Mouse (Mus musculus): Measurements from ENCODE around the gene Ngdn. TPM values are rescaled to one million over a fixed set of nuclear protein-coding genes. Genes with fewer than 3 reads are reported as not detected.
A peak's percentile ranks its signal among the peaks of the same experiment; 100 is the strongest.
"Not testable (repeated sequence)": the region's sequence is repeated elsewhere in the genome, so short reads cannot be mapped to it uniquely, and the experiment has no call there.

Ngdn gene
- polyA plus RNA-seq, 1 experiment from 2014 or later: 55.5 TPM

DNA sequence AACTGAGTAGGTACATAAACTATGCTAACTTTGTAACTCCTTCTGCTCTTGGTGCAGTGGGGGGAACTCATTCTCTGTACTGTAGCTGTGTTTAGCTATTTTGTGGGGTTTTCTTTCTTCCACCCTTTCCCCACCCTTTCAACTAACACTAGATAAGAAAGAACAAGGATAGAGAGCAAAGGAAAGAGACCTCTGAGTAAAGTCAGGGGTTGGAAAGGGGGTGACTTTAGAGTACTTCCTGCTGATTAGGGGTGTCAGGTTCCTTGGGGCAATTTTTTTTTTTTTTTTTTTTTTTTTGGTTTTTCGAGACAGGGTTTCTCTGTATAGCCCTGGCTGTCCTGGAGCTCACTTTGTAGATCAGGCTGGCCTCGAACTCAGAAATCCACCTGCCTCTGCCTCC, 28.4 kb downstream of the Ngdn start:
- not testable (repeated sequence) for H3K4me1 ChIP-seq (replicated peaks); ATAC-seq (ENCODE audit: low read depth); H3K4me3 ChIP-seq (replicated peaks); H3K9ac ChIP-seq; H3K27me3 ChIP-seq; H3K36me3 ChIP-seq; H3K9me3 ChIP-seq (replicated peaks); H3K27ac ChIP-seq; DNase-seq; H3K4me2 ChIP-seq
- 67% methylated on average over 1 of the region's 2 CpGs for WGBS (ENCODE audit: insufficient replicate concordance)

DNA sequence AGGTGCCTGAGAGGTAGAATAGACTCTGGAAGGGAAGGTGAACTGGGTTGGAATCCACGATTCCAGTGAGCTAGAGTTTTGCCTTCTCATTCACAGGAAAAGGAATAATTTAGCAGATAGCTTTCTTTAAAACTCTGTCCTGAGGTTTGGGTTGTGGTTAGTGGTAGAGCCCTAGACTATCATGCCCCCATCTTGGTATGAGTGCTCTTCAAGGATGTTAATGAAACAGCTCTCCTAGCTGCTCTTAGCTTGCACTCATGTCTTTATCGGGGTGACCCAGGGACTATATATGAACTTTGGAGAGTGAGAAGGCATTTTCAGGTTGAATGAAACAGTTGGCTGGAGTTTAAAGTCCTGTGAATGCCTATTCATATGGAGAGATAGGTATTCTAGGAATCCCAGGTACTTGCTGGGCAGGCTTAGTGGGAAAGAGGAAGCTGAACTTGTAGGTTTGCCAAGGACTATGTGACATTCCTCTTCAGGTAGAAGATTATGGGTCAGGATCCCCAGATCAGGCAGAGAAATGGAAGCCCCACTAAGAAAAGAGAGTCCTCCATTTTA, 32.8 kb downstream of the Ngdn start:
- no peak overlapping the region for H3K4me2 ChIP-seq
- 0 out of 2 replicates have a peak, but pooled peaks cover 4% of the 10 kb centered on the region for H3K27me3 ChIP-seq
- H3K4me3 ChIP-seq (replicated peaks): no peak overlapping the region
- WGBS (ENCODE audit: insufficient replicate concordance): 47% methylated on average over 2 of the region's 2 CpGs
- H3K36me3 ChIP-seq: no peaks in the 10 kb centered on the region
- ATAC-seq (ENCODE audit: low read depth): no peak
- no peak overlapping the region for H3K9ac ChIP-seq
- no peak overlapping the region for H3K27ac ChIP-seq
- DNase-seq: no peak
- H3K9me3 ChIP-seq (replicated peaks): no peaks in the 10 kb centered on the region
- no peaks in the 10 kb centered on the region for H3K4me1 ChIP-seq (replicated peaks)

DNA sequence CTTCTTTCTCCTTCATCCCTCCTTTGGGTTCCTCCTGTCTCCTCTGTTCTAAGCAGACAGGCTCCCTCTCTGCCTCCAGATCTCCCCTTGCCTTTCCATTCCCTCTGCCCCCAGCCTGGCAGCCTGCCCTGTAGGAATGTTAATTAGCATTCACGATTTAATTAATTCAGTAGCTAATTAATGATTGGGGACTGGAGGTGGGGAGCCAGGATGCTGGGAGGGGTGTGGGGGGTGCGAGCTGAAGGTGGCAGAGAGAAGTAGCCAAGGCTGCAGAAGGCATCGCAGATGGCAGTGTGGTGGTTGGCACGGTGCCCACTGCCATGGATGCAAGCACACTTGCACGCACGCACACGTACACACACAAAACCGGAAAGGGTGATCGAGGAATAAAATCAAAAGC, 37.2 kb downstream of the Ngdn start:
- no peak overlapping the region for H3K4me2 ChIP-seq
- H3K4me1 ChIP-seq (replicated peaks): peaks cover 19% of the 10 kb centered on the region
- H3K9ac ChIP-seq: no peak overlapping the region
- peaks cover 7% of the 10 kb centered on the region for H3K27me3 ChIP-seq
- H3K36me3 ChIP-seq: no peaks in the 10 kb centered on the region
- WGBS (ENCODE audit: insufficient replicate concordance): 77% methylated on average over 9 of the region's 9 CpGs
- H3K9me3 ChIP-seq (replicated peaks): no peaks in the 10 kb centered on the region
- H3K27ac ChIP-seq: no peak overlapping the region
- H3K4me3 ChIP-seq (replicated peaks): no peak overlapping the region
- no peak for DNase-seq
- no peak for ATAC-seq (ENCODE audit: low read depth)

DNA sequence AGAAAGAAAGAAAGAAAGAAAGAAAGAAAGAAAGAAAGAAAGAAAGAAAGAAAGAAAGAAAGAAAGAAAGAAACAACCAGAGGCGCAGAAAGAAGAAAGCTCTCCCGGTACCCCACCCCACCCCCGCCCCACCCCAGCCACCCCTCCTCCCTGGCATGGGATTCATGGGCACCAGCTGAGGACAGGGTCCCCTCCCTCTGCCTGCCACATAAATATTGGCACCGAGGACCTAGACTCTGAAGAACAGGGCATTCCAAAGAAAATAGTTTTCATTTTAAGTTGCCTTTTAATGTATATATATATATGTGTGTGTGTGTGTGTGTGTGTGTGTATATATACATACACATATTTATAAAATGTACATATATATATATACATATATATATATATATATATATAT, 37.8 kb downstream of the Ngdn start:
- Histone ChIP-seq H3K9me3 (replicated peaks) (no peaks in the 10 kb centered on the region), H3K4me2 (no peak overlapping the region), H3K4me3 (replicated peaks) (no peak overlapping the region), H3K4me1 (replicated peaks) (peaks cover 25% of the 10 kb centered on the region), H3K27ac (no peak overlapping the region), H3K9ac (no peak overlapping the region), H3K27me3 (peaks cover 7% of the 10 kb centered on the region), H3K36me3 (no peaks in the 10 kb centered on the region)
- no peak for DNase-seq
- ATAC-seq (ENCODE audit: low read depth): no peak
- WGBS (ENCODE audit: insufficient replicate concordance): 64% methylated on average over 4 of the region's 4 CpGs

DNA sequence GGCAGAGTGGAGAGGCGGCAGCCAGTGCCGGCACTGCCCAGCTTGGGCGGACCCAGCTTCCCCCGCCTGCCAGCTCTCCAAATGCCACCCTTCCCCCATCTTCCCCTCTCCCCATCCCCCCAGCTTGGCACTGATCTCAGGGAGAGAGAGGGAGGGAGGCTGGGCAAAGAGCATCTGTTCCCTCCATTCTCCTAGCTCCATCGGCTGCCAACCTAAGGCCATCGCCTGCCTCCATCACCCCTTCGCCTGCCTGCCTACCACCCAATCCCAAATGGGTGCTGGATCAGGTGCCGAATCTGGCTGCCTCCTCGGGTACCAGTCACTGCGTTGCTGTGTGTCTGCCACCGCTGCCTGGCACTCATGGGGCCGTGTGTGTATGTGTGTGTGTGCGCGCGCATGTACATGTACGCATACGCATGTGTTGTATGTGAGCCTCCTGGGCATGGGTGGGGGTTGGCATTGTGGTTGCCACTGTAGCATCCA, 38.5 kb downstream of the Ngdn start:
- no peak overlapping the region for H3K4me2 ChIP-seq
- H3K9me3 ChIP-seq (replicated peaks): no peaks in the 10 kb centered on the region
- 78% methylated on average over 16 of the region's 17 CpGs for WGBS (ENCODE audit: insufficient replicate concordance)
- peaks cover 7% of the 10 kb centered on the region for H3K27me3 ChIP-seq
- no peak overlapping the region for H3K9ac ChIP-seq
- ATAC-seq (ENCODE audit: low read depth) (no peak), DNase-seq (no peak)
- H3K4me1 ChIP-seq (replicated peaks): peaks cover 32% of the 10 kb centered on the region
- no peak overlapping the region for H3K4me3 ChIP-seq (replicated peaks)
- no peaks in the 10 kb centered on the region for H3K36me3 ChIP-seq
- H3K27ac ChIP-seq: no peak overlapping the region

DNA sequence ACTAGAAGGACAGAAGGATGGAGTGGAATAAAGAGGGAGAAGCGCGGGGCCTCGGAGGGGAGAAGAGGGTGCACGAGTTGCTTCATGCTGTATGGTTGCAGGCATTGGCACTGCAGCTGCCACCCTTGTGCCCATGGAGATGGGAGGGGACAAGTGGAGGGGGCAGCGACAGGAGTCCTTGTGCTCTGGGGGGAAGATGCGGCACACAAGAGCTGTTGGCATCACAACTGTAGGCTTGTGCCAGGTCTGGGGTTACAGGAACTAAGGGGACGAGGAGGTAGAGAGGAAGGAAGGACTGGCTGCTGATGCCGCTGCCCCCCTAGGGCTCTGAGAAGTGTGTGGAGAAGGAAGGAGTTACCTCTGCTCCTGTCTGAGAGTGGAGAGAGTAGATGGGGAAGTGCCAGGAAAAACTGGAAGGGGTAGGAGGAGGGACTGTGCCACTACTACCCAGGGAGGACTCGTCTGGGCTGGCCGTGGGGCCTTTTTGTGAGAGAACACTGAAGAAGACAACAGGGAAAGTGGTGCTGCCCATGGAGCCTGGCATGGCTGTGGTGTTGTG, 39.0 kb downstream of the Ngdn start:
- no peak for DNase-seq
- no peak overlapping the region for H3K27ac ChIP-seq
- H3K4me3 ChIP-seq (replicated peaks): no peak overlapping the region
- peaks cover 37% of the 10 kb centered on the region for H3K4me1 ChIP-seq (replicated peaks)
- H3K27me3 ChIP-seq: peaks cover 7% of the 10 kb centered on the region
- 65% methylated on average over 10 of the region's 10 CpGs for WGBS (ENCODE audit: insufficient replicate concordance)
- H3K9me3 ChIP-seq (replicated peaks): no peaks in the 10 kb centered on the region
- H3K4me2 ChIP-seq: no peak overlapping the region
- no peak overlapping the region for H3K9ac ChIP-seq
- no peaks in the 10 kb centered on the region for H3K36me3 ChIP-seq
- no peak for ATAC-seq (ENCODE audit: low read depth)

DNA sequence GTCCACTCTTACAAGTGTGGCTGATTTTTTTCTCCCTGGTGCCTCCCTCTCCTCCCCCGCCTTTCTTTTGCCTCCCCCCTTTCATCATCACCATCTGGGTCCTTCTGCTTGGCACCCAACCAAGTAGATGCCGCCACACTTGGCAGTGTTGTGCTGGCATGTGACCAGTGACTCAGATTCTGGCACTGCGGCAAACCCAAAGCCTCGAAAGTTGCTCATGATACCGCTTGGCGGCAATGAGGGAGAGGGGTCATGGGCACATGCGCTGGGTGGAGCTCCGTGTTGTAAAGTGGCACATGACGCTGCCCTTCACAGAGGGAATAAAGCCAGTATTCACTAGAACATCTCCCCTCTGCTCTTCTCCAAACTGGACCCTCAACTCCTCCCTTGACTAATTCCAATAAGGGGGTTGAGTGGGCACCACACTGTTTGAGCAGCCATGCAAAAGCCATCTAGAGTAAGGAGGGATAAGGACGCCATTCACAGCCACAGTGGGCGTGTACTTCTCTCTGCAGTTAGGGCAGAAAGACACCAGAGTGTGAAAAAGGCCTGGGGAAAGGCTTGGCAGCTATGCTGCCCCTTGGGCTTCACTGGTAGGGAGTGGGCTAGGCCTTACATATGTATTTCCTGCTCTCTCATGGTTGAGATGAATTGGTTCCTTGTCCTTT, 40.0 kb downstream of the Ngdn start:
- Histone ChIP-seq H3K36me3 (no peaks in the 10 kb centered on the region), H3K4me2 (no peak overlapping the region), H3K27me3 (peaks cover 7% of the 10 kb centered on the region), H3K4me3 (replicated peaks) (no peak overlapping the region), H3K4me1 (replicated peaks) (peaks cover 46% of the 10 kb centered on the region), H3K9ac (no peak overlapping the region), H3K9me3 (replicated peaks) (no peaks in the 10 kb centered on the region), H3K27ac (no peak overlapping the region)
- DNase-seq (no peak), ATAC-seq (ENCODE audit: low read depth) (no peak)
- WGBS (ENCODE audit: insufficient replicate concordance): 76% methylated on average over 11 of the region's 11 CpGs

DNA sequence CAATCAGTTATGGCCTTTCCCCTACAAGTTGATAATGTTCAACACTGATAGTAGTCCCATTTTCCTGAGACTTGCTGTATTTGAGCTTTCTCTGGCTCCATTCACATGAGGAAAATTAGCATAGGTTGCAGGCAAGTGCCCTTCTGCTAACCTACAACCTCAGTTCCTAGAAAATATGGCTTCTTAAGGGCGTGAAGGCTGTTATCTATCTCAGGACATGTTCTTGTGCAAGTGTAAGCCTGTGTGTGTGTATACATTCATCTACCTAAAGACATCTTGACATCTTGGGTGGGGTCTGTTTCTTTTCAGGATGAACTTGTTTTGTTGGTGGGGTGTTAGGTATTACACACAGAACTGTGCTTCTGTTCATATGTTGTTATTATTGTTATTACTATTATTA, 43.8 kb downstream of the Ngdn start:
- Histone ChIP-seq H3K4me1 (replicated peaks) (peaks cover 82% of the 10 kb centered on the region), H3K27ac (peak overlapping the region; percentile 69), H3K4me2 (peak overlapping the region; percentile 22), H3K36me3 (no peaks in the 10 kb centered on the region), H3K9me3 (replicated peaks) (no peaks in the 10 kb centered on the region), H3K9ac (peak overlapping the region; percentile 13; the same call in 1 of the 2 replicates), H3K27me3 (peaks cover 2% of the 10 kb centered on the region), H3K4me3 (replicated peaks) (no peak overlapping the region)
- no peak for DNase-seq
- 8% methylated on average over 1 of the region's 1 CpGs for WGBS (ENCODE audit: insufficient replicate concordance)
- ATAC-seq (ENCODE audit: low read depth): peak; percentile 31

DNA sequence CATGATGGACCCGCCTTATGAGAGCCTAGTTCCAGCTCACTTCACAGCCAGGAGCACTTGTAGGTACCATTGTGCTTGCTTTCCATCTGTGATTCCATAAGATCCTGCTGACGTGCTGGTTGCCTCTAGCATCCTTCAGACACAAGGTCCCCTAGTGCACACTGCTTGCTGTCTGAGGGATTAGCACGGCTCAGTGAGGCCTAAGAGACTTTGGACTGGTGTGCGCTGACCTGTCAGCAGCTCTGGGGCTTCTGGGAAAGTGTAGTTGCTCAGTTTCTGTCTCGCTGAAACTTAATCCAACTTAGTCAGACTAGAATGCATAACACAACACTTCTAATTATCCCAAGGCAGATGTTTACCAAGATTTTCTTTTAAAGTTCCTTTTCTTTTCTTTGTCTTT, 44.7 kb downstream of the Ngdn start:
- peaks cover 92% of the 10 kb centered on the region for H3K4me1 ChIP-seq (replicated peaks)
- WGBS (ENCODE audit: insufficient replicate concordance): 78% methylated on average over 5 of the region's 5 CpGs
- H3K9ac ChIP-seq: no peak overlapping the region
- H3K27ac ChIP-seq: peak overlapping the region; percentile 69
- no peak overlapping the region for H3K4me2 ChIP-seq
- H3K36me3 ChIP-seq: no peaks in the 10 kb centered on the region
- H3K9me3 ChIP-seq (replicated peaks): no peaks in the 10 kb centered on the region
- ATAC-seq (ENCODE audit: low read depth) (no peak), DNase-seq (no peak)
- no peak overlapping the region for H3K4me3 ChIP-seq (replicated peaks)
- peaks cover 8% of the 10 kb centered on the region; the same call in 1 of the 2 replicates for H3K27me3 ChIP-seq

DNA sequence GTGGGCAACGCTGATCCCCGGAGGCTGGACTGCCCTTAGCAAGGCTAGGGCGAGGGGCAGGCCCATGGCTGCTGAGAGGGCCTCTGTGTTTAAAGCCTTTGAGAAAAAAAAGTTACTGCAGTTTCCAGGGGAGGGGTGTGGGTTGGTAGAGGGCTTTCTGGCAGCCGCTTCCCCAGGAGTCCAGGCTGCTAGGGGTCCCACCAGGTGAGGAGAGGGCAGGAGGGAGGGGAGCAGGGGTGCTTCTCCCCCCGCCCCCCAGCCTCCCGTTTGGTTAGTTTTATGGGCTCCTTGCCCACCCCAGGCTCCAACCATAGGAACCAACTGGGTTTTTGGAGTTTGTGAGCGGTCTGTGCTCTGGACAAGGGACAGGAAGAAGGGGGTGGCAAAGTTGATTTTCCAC, 46.6 kb downstream of the Ngdn start:
- no peaks in the 10 kb centered on the region for H3K9me3 ChIP-seq (replicated peaks)
- peak overlapping the region; percentile 85 for H3K9ac ChIP-seq
- peaks cover 94% of the 10 kb centered on the region for H3K4me1 ChIP-seq (replicated peaks)
- H3K36me3 ChIP-seq: peaks cover 11% of the 10 kb centered on the region; the same call in 1 of the 2 replicates
- 0 out of 2 replicates have a peak, but pooled peaks cover 12% of the 10 kb centered on the region for H3K27me3 ChIP-seq
- H3K27ac ChIP-seq: peak overlapping the region; percentile 90
- peak overlapping the region; percentile 85 for H3K4me2 ChIP-seq
- ATAC-seq (ENCODE audit: low read depth): no peak
- peak overlapping the region; percentile 68; the same call in 1 of the 2 replicates for H3K4me3 ChIP-seq (replicated peaks)
- no peak for DNase-seq
- WGBS (ENCODE audit: insufficient replicate concordance): 68% methylated on average over 7 of the region's 7 CpGs

DNA sequence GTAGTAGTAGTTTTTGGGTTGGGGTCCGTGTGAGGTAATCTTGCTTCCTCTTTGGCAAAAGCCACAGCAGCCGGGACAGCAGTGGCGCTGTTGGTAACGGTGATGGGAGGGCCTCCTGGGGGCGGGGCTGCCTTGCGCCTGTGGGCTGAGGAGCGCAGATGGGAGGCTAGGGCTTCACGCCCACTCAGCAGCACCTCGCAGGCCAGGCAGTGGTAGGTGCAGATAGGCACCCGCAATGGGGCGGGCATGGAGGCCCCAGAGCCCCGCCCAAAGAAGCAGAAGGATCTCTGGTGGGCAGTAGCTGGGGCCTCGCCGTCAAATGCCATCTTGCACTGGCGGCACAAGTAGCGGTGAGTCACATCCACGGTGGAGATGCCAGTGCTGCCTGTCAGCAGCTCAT, 47.4 kb downstream of the Ngdn start:
- Histone ChIP-seq H3K27me3 (0 out of 2 replicates have a peak, but pooled peaks cover 12% of the 10 kb centered on the region), H3K9ac (peak overlapping the region; percentile 85), H3K4me1 (replicated peaks) (peaks cover 93% of the 10 kb centered on the region), H3K4me2 (peak overlapping the region; percentile 85), H3K27ac (peak overlapping the region; percentile 90), H3K4me3 (replicated peaks) (peak overlapping the region; percentile 68), H3K36me3 (peaks cover 12% of the 10 kb centered on the region; the same call in 1 of the 2 replicates), H3K9me3 (replicated peaks) (no peaks in the 10 kb centered on the region)
- ATAC-seq (ENCODE audit: low read depth) (peak; percentile 99), DNase-seq (peak; percentile 94)
- 6% methylated on average over 17 of the region's 17 CpGs for WGBS (ENCODE audit: insufficient replicate concordance)

Measured in liver, embryonic 13.5 days (tissue).